Mouse (Mus musculus): ENCODE results near the gene Nup133. TPM values are rescaled to one million over a fixed set of nuclear protein-coding genes. Genes with fewer than 3 reads are reported as not detected.

Nup133 gene
- polyA plus RNA-seq, 1 experiment from 2014 or later, result 47.4 TPM

GRCm38 (mm10) chr8:123896366-123896761 is 52.7 kb downstream of the Nup133 start:
- H3K36me3 ChIP-seq (ENCODE audit: control insufficient read depth, insufficient read depth, low read length), result peaks cover 2% of the 10 kb centered on the region; the same call in 1 of the 2 replicates
- 51% methylated on average over 14 of the region's 14 CpGs for WGBS
- no peak overlapping the region for H3K4me2 ChIP-seq
- H3K9ac ChIP-seq (ENCODE audit: low read depth, low read length), result no peak overlapping the region
- no peak overlapping the region for H3K4me3 ChIP-seq (ENCODE audit: low read depth, low read length)
- H3K9me3 ChIP-seq (ENCODE audit: control insufficient read depth, low read length), result no peaks in the 10 kb centered on the region
- H3K27ac ChIP-seq (ENCODE audit: low read depth, low read length), result no peak overlapping the region
- H3K27me3 ChIP-seq (replicated peaks; ENCODE audit: control insufficient read depth, insufficient read depth, low read length), result peaks cover 48% of the 10 kb centered on the region
- no peak for ATAC-seq (replicated peaks; ENCODE audit: low FRiP score)
- no peak for DNase-seq (ENCODE audit: low spot score)
- no peaks in the 10 kb centered on the region for H3K4me1 ChIP-seq (replicated peaks; ENCODE audit: control insufficient read depth, insufficient read depth, low read length)

GRCm38 (mm10) chr8:123895680-123896365 is 53.2 kb downstream of the Nup133 start:
- H3K4me1 ChIP-seq (replicated peaks; ENCODE audit: control insufficient read depth, insufficient read depth, low read length), result no peaks in the 10 kb centered on the region
- H3K4me2 ChIP-seq, result no peak overlapping the region
- H3K27ac ChIP-seq (ENCODE audit: low read depth, low read length), result no peak overlapping the region
- no peak overlapping the region for H3K4me3 ChIP-seq (ENCODE audit: low read depth, low read length)
- DNase-seq (ENCODE audit: low spot score) (no peak), ATAC-seq (replicated peaks; ENCODE audit: low FRiP score) (no peak)
- H3K9me3 ChIP-seq (ENCODE audit: control insufficient read depth, low read length), result no peaks in the 10 kb centered on the region
- peaks cover 2% of the 10 kb centered on the region; the same call in 1 of the 2 replicates for H3K36me3 ChIP-seq (ENCODE audit: control insufficient read depth, insufficient read depth, low read length)
- H3K9ac ChIP-seq (ENCODE audit: low read depth, low read length), result no peak overlapping the region
- peaks cover 53% of the 10 kb centered on the region for H3K27me3 ChIP-seq (replicated peaks; ENCODE audit: control insufficient read depth, insufficient read depth, low read length)
- 67% methylated on average over 9 of the region's 9 CpGs for WGBS

DNA sequence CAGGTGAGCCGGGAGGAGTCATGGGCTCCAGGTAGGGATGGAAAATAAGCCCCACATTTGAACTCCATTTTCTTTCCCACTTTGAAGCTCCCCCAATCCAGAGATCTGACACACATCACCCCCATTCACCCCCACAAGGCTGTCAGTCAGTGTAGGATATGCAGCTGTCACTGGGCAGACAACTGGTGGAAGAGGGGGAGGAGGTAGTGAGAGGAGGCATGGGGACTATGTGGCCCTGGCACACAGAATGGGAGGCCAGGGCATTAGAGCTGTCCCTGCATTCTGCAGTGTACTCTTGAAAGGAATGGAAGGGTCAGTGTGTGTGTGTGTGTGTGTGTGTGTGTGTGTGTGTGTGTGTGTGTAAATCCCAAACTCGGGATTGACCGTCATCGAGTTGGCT is 53.8 kb downstream of the Nup133 start:
- Histone ChIP-seq H3K27ac (ENCODE audit: low read depth, low read length) (no peak overlapping the region), H3K4me2 (no peak overlapping the region), H3K4me1 (replicated peaks; ENCODE audit: control insufficient read depth, insufficient read depth, low read length) (no peaks in the 10 kb centered on the region), H3K36me3 (ENCODE audit: control insufficient read depth, insufficient read depth, low read length) (peaks cover 2% of the 10 kb centered on the region; the same call in 1 of the 2 replicates), H3K9ac (ENCODE audit: low read depth, low read length) (no peak overlapping the region), H3K4me3 (ENCODE audit: low read depth, low read length) (no peak overlapping the region), H3K27me3 (replicated peaks; ENCODE audit: control insufficient read depth, insufficient read depth, low read length) (peaks cover 59% of the 10 kb centered on the region), H3K9me3 (ENCODE audit: control insufficient read depth, low read length) (no peaks in the 10 kb centered on the region)
- DNase-seq (ENCODE audit: low spot score), result no peak
- 69% methylated on average over 4 of the region's 4 CpGs for WGBS
- ATAC-seq (replicated peaks; ENCODE audit: low FRiP score), result no peak

GRCm38 (mm10) chr8:123894502-123895097 is 54.5 kb downstream of the Nup133 start, which contains the start of gene Acta1:
Acta1 (minus strand) TSS chr8:123894751.
- 26% methylated on average over 15 of the region's 15 CpGs for WGBS
- DNase-seq (ENCODE audit: low spot score), result no peak
- Histone ChIP-seq H3K4me2 (no peak within 1 kb of the TSS), H3K27me3 (replicated peaks; ENCODE audit: control insufficient read depth, insufficient read depth, low read length) (peaks cover 64% of the 10 kb centered on the region), H3K36me3 (ENCODE audit: control insufficient read depth, insufficient read depth, low read length) (peaks cover 2% of the 10 kb centered on the region; the same call in 1 of the 2 replicates), H3K9me3 (ENCODE audit: control insufficient read depth, low read length) (no peaks in the 10 kb centered on the region), H3K27ac (ENCODE audit: low read depth, low read length) (no peak within 1 kb of the TSS), H3K9ac (ENCODE audit: low read depth, low read length) (no peak within 1 kb of the TSS), H3K4me1 (replicated peaks; ENCODE audit: control insufficient read depth, insufficient read depth, low read length) (no peaks in the 10 kb centered on the region), H3K4me3 (ENCODE audit: low read depth, low read length) (no peak within 1 kb of the TSS)
- ATAC-seq (replicated peaks; ENCODE audit: low FRiP score), result no peak

- Histone ChIP-seq H3K27ac (ENCODE audit: low read depth, low read length) (no peak overlapping the region), H3K4me2 (no peak overlapping the region), H3K36me3 (ENCODE audit: control insufficient read depth, insufficient read depth, low read length) (no peaks in the 10 kb centered on the region), H3K9ac (ENCODE audit: low read depth, low read length) (no peak overlapping the region), H3K27me3 (replicated peaks; ENCODE audit: control insufficient read depth, insufficient read depth, low read length) (peaks cover 71% of the 10 kb centered on the region), H3K4me3 (ENCODE audit: low read depth, low read length) (no peak overlapping the region), H3K9me3 (ENCODE audit: control insufficient read depth, low read length) (no peaks in the 10 kb centered on the region), H3K4me1 (replicated peaks; ENCODE audit: control insufficient read depth, insufficient read depth, low read length) (no peaks in the 10 kb centered on the region)
- ATAC-seq (replicated peaks; ENCODE audit: low FRiP score), result no peak
- DNase-seq (ENCODE audit: low spot score), result no peak
- WGBS, result 77% methylated on average over 11 of the region's 11 CpGs
These were observed 55.7 kb downstream of the Nup133 start for GRCm38 (mm10) chr8:123893413-123893812.

DNA sequence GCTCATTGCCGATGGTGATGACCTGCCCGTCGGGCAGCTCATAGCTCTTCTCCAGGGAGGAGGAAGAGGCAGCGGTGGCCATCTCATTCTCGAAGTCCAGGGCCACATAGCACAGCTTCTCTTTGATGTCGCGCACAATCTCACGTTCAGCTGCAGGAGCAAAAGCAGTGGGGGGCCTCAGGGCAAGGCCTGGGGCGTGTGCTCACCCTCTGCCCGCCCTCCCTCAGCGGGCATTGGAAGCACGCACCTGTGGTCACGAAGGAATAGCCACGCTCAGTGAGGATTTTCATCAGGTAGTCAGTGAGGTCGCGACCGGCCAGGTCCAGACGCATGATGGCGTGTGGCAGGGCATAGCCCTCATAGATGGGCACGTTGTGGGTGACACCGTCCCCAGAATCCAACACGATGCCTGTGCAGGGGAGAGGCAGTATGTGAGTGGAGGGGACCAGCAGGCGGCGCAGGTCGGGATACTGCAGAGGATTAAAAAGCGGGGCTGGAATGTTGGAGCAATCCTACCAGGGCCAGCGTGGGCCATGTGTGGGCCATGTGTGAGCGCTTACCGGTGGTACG is 56.4 kb downstream of the Nup133 start:
- Histone ChIP-seq H3K36me3 (ENCODE audit: control insufficient read depth, insufficient read depth, low read length) (no peaks in the 10 kb centered on the region), H3K27ac (ENCODE audit: low read depth, low read length) (no peak overlapping the region), H3K9me3 (ENCODE audit: control insufficient read depth, low read length) (no peaks in the 10 kb centered on the region), H3K4me2 (no peak overlapping the region), H3K4me3 (ENCODE audit: low read depth, low read length) (peak overlapping the region; percentile 25; the same call in 1 of the 2 replicates), H3K9ac (ENCODE audit: low read depth, low read length) (no peak overlapping the region), H3K27me3 (replicated peaks; ENCODE audit: control insufficient read depth, insufficient read depth, low read length) (peaks cover 71% of the 10 kb centered on the region), H3K4me1 (replicated peaks; ENCODE audit: control insufficient read depth, insufficient read depth, low read length) (no peaks in the 10 kb centered on the region)
- no peak for DNase-seq (ENCODE audit: low spot score)
- 15% methylated on average over 30 of the region's 30 CpGs for WGBS
- ATAC-seq (replicated peaks; ENCODE audit: low FRiP score), result no peak

DNA sequence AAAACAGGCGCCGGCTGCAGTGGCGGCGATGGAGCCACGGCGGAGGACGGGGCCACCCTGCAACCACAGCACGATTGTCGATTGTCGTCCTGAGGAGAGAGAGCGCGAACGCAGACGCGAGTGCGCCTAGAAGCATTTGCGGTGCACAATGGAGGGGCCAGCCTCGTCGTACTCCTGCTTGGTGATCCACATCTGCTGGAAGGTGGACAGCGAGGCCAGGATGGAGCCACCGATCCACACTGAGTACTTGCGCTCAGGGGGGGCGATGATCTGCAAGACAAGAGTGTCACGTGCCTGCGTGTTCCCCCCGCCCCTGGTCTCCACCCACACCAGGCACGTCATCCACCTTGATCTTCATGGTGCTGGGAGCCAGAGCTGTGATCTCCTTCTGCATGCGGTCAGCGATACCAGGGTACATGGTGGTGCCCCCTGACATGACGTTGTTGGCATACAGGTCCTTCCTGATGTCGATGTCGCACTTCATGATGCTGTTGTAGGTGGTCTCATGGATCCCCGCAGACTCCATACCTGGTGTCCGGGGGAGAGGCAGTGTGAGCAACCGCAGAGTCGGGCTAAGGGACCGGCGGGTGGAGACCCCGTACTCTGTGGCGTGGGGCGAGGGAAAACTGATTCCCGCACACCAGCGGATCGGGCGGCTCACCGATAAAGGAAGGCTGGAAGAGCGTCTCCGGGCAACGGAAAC is 57.0 kb downstream of the Nup133 start:
- H3K4me2 ChIP-seq, result peak overlapping the region; percentile 7
- DNase-seq (ENCODE audit: low spot score) (no peak), ATAC-seq (replicated peaks; ENCODE audit: low FRiP score) (no peak)
- peaks cover 74% of the 10 kb centered on the region for H3K27me3 ChIP-seq (replicated peaks; ENCODE audit: control insufficient read depth, insufficient read depth, low read length)
- peak overlapping the region; percentile 25; the same call in 1 of the 2 replicates for H3K4me3 ChIP-seq (ENCODE audit: low read depth, low read length)
- no peak overlapping the region for H3K9ac ChIP-seq (ENCODE audit: low read depth, low read length)
- H3K36me3 ChIP-seq (ENCODE audit: control insufficient read depth, insufficient read depth, low read length), result no peaks in the 10 kb centered on the region
- H3K4me1 ChIP-seq (replicated peaks; ENCODE audit: control insufficient read depth, insufficient read depth, low read length), result no peaks in the 10 kb centered on the region
- no peaks in the 10 kb centered on the region for H3K9me3 ChIP-seq (ENCODE audit: control insufficient read depth, low read length)
- WGBS, result 4% methylated on average over 49 of the region's 49 CpGs
- no peak overlapping the region for H3K27ac ChIP-seq (ENCODE audit: low read depth, low read length)

DNA sequence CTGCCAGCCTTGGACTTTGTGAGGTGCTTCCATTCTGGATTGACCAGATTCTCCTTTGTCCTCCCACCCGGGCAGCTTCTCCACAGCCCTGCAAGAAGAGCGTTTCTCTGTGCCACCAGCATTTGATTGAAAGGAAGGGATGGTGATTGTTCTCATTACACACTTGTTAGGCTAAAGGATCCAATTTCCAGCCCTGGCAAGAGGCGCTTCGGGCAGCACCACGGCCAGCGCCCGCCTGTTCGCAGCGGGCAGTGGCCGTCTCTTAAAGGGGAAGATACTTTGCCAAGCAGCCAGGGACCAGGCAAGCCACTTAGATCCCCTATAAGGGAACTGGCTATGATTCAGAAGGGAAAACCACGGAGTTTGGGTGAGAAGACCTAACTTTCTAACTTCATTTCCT is 57.8 kb downstream of the Nup133 start:
- Histone ChIP-seq H3K9ac (ENCODE audit: low read depth, low read length) (no peak overlapping the region), H3K4me2 (peak overlapping the region; percentile 7; the same call in 1 of the 2 replicates), H3K4me3 (ENCODE audit: low read depth, low read length) (no peak overlapping the region), H3K27ac (ENCODE audit: low read depth, low read length) (no peak overlapping the region), H3K27me3 (replicated peaks; ENCODE audit: control insufficient read depth, insufficient read depth, low read length) (peaks cover 74% of the 10 kb centered on the region), H3K36me3 (ENCODE audit: control insufficient read depth, insufficient read depth, low read length) (no peaks in the 10 kb centered on the region), H3K4me1 (replicated peaks; ENCODE audit: control insufficient read depth, insufficient read depth, low read length) (no peaks in the 10 kb centered on the region), H3K9me3 (ENCODE audit: control insufficient read depth, low read length) (no peaks in the 10 kb centered on the region)
- 1% methylated on average over 11 of the region's 11 CpGs for WGBS
- no peak for ATAC-seq (replicated peaks; ENCODE audit: low FRiP score)
- peak; percentile 68 for DNase-seq (ENCODE audit: low spot score)

Measured in liver, embryonic 11.5 days (tissue).